In the genomic region with DNA sequence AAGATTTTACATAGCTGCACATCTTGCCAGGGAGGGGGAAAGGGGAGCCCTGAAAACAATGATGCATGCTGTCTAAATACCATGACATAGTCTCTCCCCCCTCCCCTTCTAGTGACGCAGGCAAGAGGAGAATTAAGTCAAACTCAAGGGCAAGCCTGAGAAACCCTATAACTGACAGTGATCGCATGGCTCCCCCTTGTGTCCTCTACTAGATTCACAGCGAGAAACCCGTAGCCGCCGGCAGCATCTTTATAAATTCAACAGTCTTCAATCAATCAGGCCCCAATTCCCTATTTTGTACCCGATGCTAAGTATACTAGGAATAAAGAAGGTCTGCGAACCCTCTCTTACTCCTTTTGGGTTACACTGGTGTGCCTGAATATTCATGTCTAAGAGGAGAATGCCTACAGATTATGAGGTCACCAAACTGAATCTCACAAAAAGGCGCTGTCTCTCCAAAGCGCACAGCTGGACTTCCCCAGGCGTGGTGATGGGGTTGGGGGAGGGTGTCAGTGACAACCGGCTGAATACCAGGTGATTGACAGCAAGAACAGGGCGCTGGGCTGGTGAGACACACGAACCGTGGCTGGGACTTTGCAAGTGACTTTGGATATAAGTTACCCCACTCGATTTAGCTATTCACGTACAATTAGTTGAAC, we compare ENCODE assay signal across 8 mouse cellular contexts. TPM values are rescaled to one million over a fixed set of nuclear protein-coding genes. Genes with fewer than 3 reads are reported as not detected.
DNase-seq lines count a peak whose midpoint lies in the region; ATAC-seq and TF ChIP-seq lines count a peak whose summit lies in the region.

No protein-coding gene starts in this region.

- H3K4me2 ChIP-seq in forebrain, embryonic 13.5 days = peak overlapping the region; percentile 66
- peak overlapping the region; percentile 78 for H3K4me2 ChIP-seq in heart, postnatal 0 days (ENCODE audit: low read depth, low read length)
- peak overlapping the region; percentile 89 for H3K4me2 ChIP-seq in liver, embryonic 14.5 days (ENCODE audit: low read depth)
- H3K4me2 ChIP-seq in stomach, postnatal 0 days (replicated peaks; ENCODE audit: low read depth) = peak overlapping the region; percentile 72

- no peak for TF ChIP-seq EP300 in heart, postnatal 0 days (IDR thresholded peaks at IDR 0.05; ENCODE audit: low read depth)
- no peak for TF ChIP-seq EP300 in liver, embryonic 14.5 days (IDR thresholded peaks at IDR 0.05; ENCODE audit: low read depth)
- no peak for TF ChIP-seq EP300 in stomach, postnatal 0 days (optimal IDR thresholded peaks at IDR 0.05)

- peak; percentile 42 for ATAC-seq in cerebellum, adult (ENCODE audit: insufficient number of reproducible peaks, low FRiP score, low TSS enrichment)
- peak; percentile 41 for ATAC-seq in forebrain, embryonic 13.5 days
- ATAC-seq in heart, postnatal 0 days (ENCODE audit: insufficient read depth, low read depth) = no peak
- no peak for ATAC-seq in liver, embryonic 14.5 days (ENCODE audit: insufficient read depth)
- ATAC-seq in stomach, postnatal 0 days (ENCODE audit: low FRiP score, low TSS enrichment) = no peak

- no peaks in the 10 kb centered on the region for H3K9me3 ChIP-seq in forebrain, embryonic 13.5 days (replicated peaks)
- H3K9me3 ChIP-seq in heart, postnatal 0 days (replicated peaks; ENCODE audit: control insufficient read depth, low read length) = no peaks in the 10 kb centered on the region
- H3K9me3 ChIP-seq in liver, embryonic 14.5 days (ENCODE audit: control insufficient read depth, low read length) = no peaks in the 10 kb centered on the region
- no peaks in the 10 kb centered on the region for H3K9me3 ChIP-seq in stomach, postnatal 0 days (ENCODE audit: control insufficient read depth, low read length)

- no peaks in the 10 kb centered on the region for H3K36me3 ChIP-seq in forebrain, embryonic 13.5 days (ENCODE audit: poor library complexity, severe bottlenecking)
- no peaks in the 10 kb centered on the region for H3K36me3 ChIP-seq in heart, postnatal 0 days (replicated peaks; ENCODE audit: control insufficient read depth, insufficient read depth, low read length)
- H3K36me3 ChIP-seq in liver, embryonic 14.5 days (replicated peaks; ENCODE audit: control insufficient read depth, insufficient read depth, low read depth) = no peaks in the 10 kb centered on the region
- no peaks in the 10 kb centered on the region for H3K36me3 ChIP-seq in stomach, postnatal 0 days (ENCODE audit: control insufficient read depth, insufficient read depth, low read length)

- peak; percentile 73 for DNase-seq in ES-CJ7 (ENCODE audit: low read depth, low spot score)
- DNase-seq in heart, postnatal 0 days (ENCODE audit: low spot score) = peak; percentile 84
- peak; percentile 73 to 82 for DNase-seq in kidney, postnatal 36 days
- DNase-seq in liver, embryonic 14.5 days (ENCODE audit: low read depth in 3 of 3, low spot score in 3 of 3) = peak in 2 of 3 experiments; percentile 37 to 55
- DNase-seq in neural tube, embryonic 10.5 days (ENCODE audit: extremely low spot score, low spot score) = peak; percentile 65
- peak; percentile 68 for DNase-seq in stomach, postnatal 0 days (ENCODE audit: low spot score)

- H3K27me3 ChIP-seq in forebrain, embryonic 13.5 days = no peaks in the 10 kb centered on the region
- no peaks in the 10 kb centered on the region for H3K27me3 ChIP-seq in heart, postnatal 0 days (ENCODE audit: control insufficient read depth, insufficient read depth, low read length)
- no peaks in the 10 kb centered on the region for H3K27me3 ChIP-seq in liver, embryonic 14.5 days (ENCODE audit: control insufficient read depth, insufficient read depth, low read length)
- no peaks in the 10 kb centered on the region for H3K27me3 ChIP-seq in stomach, postnatal 0 days (ENCODE audit: control insufficient read depth, insufficient read depth, low read length)

- no peak overlapping the region for H3K27ac ChIP-seq in forebrain, embryonic 13.5 days
- peak overlapping the region; percentile 43; the same call in 1 of the 2 replicates for H3K27ac ChIP-seq in heart, postnatal 0 days (ENCODE audit: low read depth)
- H3K27ac ChIP-seq in liver, embryonic 14.5 days = no peak overlapping the region
- H3K27ac ChIP-seq in stomach, postnatal 0 days (replicated peaks) = 0 out of 2 replicates have a peak overlapping the region, but pooled peaks have one; percentile 13

- peak overlapping the region; percentile 23; the same call in 1 of the 2 replicates for H3K9ac ChIP-seq in forebrain, embryonic 13.5 days
- 0 out of 2 replicates have a peak overlapping the region, but pooled peaks have one; percentile 11 for H3K9ac ChIP-seq in heart, postnatal 0 days (replicated peaks; ENCODE audit: low read depth, low read length)
- peak overlapping the region; percentile 39 for H3K9ac ChIP-seq in liver, embryonic 14.5 days (replicated peaks)
- H3K9ac ChIP-seq in stomach, postnatal 0 days (ENCODE audit: low read length) = no peak overlapping the region

- 0 out of 2 replicates have a peak overlapping the region, but pooled peaks have one; percentile 3 for H3K4me3 ChIP-seq in forebrain, embryonic 13.5 days
- H3K4me3 ChIP-seq in heart, postnatal 0 days (ENCODE audit: low read depth, low read length) = peak overlapping the region; percentile 23
- peak overlapping the region; percentile 5 to 28; a peak in 3 of 4 replicates for H3K4me3 ChIP-seq in liver, embryonic 14.5 days (ENCODE audit: insufficient read depth in 1 of 2, low read depth in 2 of 2, low read length in 2 of 2)
- peak overlapping the region; percentile 21 for H3K4me3 ChIP-seq in stomach, postnatal 0 days (ENCODE audit: low read depth, low read length)

- peaks cover 33% of the 10 kb centered on the region for H3K4me1 ChIP-seq in forebrain, embryonic 13.5 days
- peaks cover 14% of the 10 kb centered on the region for H3K4me1 ChIP-seq in heart, postnatal 0 days (ENCODE audit: control insufficient read depth, insufficient read depth)
- peaks cover 20 to 27% of the 10 kb centered on the region in 2 experiments for H3K4me1 ChIP-seq in liver, embryonic 14.5 days (replicated peaks; ENCODE audit: control insufficient read depth in 2 of 2, insufficient read depth in 2 of 2, low read length in 1 of 2)
- no peaks in the 10 kb centered on the region for H3K4me1 ChIP-seq in stomach, postnatal 0 days (replicated peaks; ENCODE audit: control insufficient read depth, insufficient read depth)

- under 1% methylated on average over 17 of the region's 17 CpGs for WGBS in forebrain, embryonic 13.5 days
- WGBS in heart, postnatal 0 days = 3% methylated on average over 17 of the region's 17 CpGs
- 7% methylated on average over 17 of the region's 17 CpGs for WGBS in liver, embryonic 14.5 days (ENCODE audit: insufficient replicate concordance)
- 1% methylated on average over 17 of the region's 17 CpGs for WGBS in stomach, postnatal 0 days

- peak; percentile 86 for TF ChIP-seq CTCF in heart, postnatal 0 days (IDR thresholded peaks at IDR 0.05; ENCODE audit: low read depth)
- peak; percentile 81 for TF ChIP-seq CTCF in liver, embryonic 14.5 days (IDR thresholded peaks at IDR 0.05; ENCODE audit: low read depth)
- TF ChIP-seq CTCF in stomach, postnatal 0 days (IDR thresholded peaks at IDR 0.05; ENCODE audit: low read depth) = peak; percentile 91

RNA-seq across cellular contexts. Expression of a gene that starts 1.3 kb away (rescaled TPM):
- 41.0 and 41.1 TPM in 2 replicates for polyA plus RNA-seq in forebrain, embryonic 13.5 days (2015; fragmentation: Nextera tagmentation; extraction: Ambion mirVana)
- 59.5 and 60.6 TPM in 2 replicates for total RNA-seq in heart, postnatal 0 days (2014; rRNA removed; ENCODE audit: low replicate concordance)
- 24.5 and 26.6 TPM in 2 replicates for polyA plus RNA-seq in heart, postnatal 0 days (2015; fragmentation: Nextera tagmentation; extraction: Ambion mirVana)
- polyA plus RNA-seq in liver, embryonic 14.5 days (2012; rRNA removed) = 14.5 and 18.5 TPM in 2 replicates
- polyA plus RNA-seq in liver, embryonic 14.5 days (2014; fragmentation: Nextera tagmentation; extraction: Ambion mirVana) = 18.8 and 20.4 TPM in 2 replicates
- polyA plus RNA-seq in stomach, postnatal 0 days (2015; fragmentation: Nextera tagmentation; extraction: Ambion mirVana) = 23.7 and 23.9 TPM in 2 replicates

RNA-seq across cellular contexts. Expression of a gene that starts 16.8 kb away (rescaled TPM):
- polyA plus RNA-seq in forebrain, embryonic 13.5 days (2015; fragmentation: Nextera tagmentation; extraction: Ambion mirVana) = 0.14 and 0.18 TPM in 2 replicates
- not detected in 2 replicates for total RNA-seq in heart, postnatal 0 days (2014; rRNA removed; ENCODE audit: low replicate concordance)
- polyA plus RNA-seq in heart, postnatal 0 days (2015; fragmentation: Nextera tagmentation; extraction: Ambion mirVana) = 0.07 and 0.08 TPM in 2 replicates
- not detected in 2 replicates for polyA plus RNA-seq in liver, embryonic 14.5 days (2012; rRNA removed)
- not detected in 2 replicates for polyA plus RNA-seq in liver, embryonic 14.5 days (2014; fragmentation: Nextera tagmentation; extraction: Ambion mirVana)
- polyA plus RNA-seq in stomach, postnatal 0 days (2015; fragmentation: Nextera tagmentation; extraction: Ambion mirVana) = 0.05 TPM in 2 replicates

RNA-seq across cellular contexts. Expression of a gene that starts 20.5 kb away (rescaled TPM):
- 32.0 and 39.4 TPM in 2 replicates for polyA plus RNA-seq in forebrain, embryonic 13.5 days (2015; fragmentation: Nextera tagmentation; extraction: Ambion mirVana)
- total RNA-seq in heart, postnatal 0 days (2014; rRNA removed; ENCODE audit: low replicate concordance) = 101 and 106 TPM in 2 replicates
- polyA plus RNA-seq in heart, postnatal 0 days (2015; fragmentation: Nextera tagmentation; extraction: Ambion mirVana) = 158 and 166 TPM in 2 replicates
- polyA plus RNA-seq in liver, embryonic 14.5 days (2012; rRNA removed) = 6.4 and 8.6 TPM in 2 replicates
- polyA plus RNA-seq in liver, embryonic 14.5 days (2014; fragmentation: Nextera tagmentation; extraction: Ambion mirVana) = 11.0 and 12.6 TPM in 2 replicates
- 18.3 and 22.3 TPM in 2 replicates for polyA plus RNA-seq in stomach, postnatal 0 days (2015; fragmentation: Nextera tagmentation; extraction: Ambion mirVana)

Comparison
In these comparisons a context has a peak if more than half of its experiments do, and no peak if none do; other contexts are left out.
1. ATAC-seq: peak in cerebellum, adult (single experiment) and forebrain, embryonic 13.5 days (single experiment); none in heart, postnatal 0 days (single experiment), liver, embryonic 14.5 days (single experiment) and stomach, postnatal 0 days (single experiment).
2. H3K27ac ChIP-seq: peak in heart, postnatal 0 days (single experiment) and stomach, postnatal 0 days (single experiment); none in forebrain, embryonic 13.5 days (single experiment) and liver, embryonic 14.5 days (single experiment).
3. Peak in every context shown above with its lines, with median percentiles within 50 percentile points of each other: DNase-seq, H3K4me2 ChIP-seq, H3K4me3 ChIP-seq and CTCF ChIP-seq.